Mouse (Mus musculus): ENCODE measurements around the gene Sec14l1. TPM values are rescaled to one million over a fixed set of nuclear protein-coding genes. Genes with fewer than 3 reads are reported as not detected.

Sec14l1 gene
- polyA plus RNA-seq, 1 experiment: 49.2 TPM

DNA sequence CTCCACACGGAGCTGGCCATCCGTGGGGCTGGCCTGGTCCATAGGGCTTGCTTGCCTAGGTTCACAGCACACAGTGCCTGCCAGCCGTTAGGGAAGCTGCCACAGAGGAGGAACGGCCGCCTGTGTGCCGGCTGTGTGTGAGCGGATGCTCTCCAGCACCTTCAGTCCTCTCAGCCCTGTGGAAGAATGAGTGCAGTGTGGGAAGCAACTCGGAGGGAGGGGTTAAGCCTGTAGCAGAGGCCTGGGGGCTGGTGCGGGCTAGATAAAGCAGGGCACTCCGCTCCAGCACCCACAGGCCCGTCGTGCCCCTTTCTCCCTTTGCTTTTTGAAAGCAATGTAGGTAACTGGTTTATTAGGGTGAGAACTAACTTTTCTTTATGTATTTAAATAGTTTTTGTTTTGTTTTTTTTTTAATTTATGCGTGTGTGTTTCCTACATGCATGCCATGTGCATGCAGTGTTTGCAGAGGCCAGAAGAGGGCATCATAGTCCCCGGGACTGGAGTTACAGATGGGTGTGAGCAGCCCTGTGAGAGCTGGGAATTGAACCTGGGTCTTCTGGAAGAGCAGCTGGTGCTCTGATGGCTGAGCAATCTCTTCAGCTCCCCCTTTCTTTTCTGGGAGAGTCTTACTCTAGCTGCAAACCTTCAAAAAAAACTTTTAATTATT lies 30.6 kb downstream of the Sec14l1 start:
- H3K27ac ChIP-seq (ENCODE audit: insufficient read depth, low read depth, low read length): no peak overlapping the region
- H3K4me3 ChIP-seq (ENCODE audit: low read depth, low read length): no peak overlapping the region
- 92% methylated on average over 14 of the region's 14 CpGs for WGBS
- peaks cover 4% of the 10 kb centered on the region; the same call in 1 of the 2 replicates for H3K4me1 ChIP-seq (ENCODE audit: control insufficient read depth, insufficient read depth, insufficient read length, low read length)
- peaks cover 83% of the 10 kb centered on the region for H3K36me3 ChIP-seq (ENCODE audit: control insufficient read depth, insufficient read depth, low read length)
- TF ChIP-seq CTCF (IDR thresholded peaks at IDR 0.05; ENCODE audit: extremely low read depth, insufficient read length, insufficient replicate concordance, low read depth, low read length) (peak; percentile 21; the same call in 1 of the 2 replicates), POLR2A (IDR thresholded peaks at IDR 0.05; ENCODE audit: low read depth, low read length) (no peak)
- H3K27me3 ChIP-seq (ENCODE audit: control insufficient read depth, insufficient read depth, low read length): no peaks in the 10 kb centered on the region

DNA sequence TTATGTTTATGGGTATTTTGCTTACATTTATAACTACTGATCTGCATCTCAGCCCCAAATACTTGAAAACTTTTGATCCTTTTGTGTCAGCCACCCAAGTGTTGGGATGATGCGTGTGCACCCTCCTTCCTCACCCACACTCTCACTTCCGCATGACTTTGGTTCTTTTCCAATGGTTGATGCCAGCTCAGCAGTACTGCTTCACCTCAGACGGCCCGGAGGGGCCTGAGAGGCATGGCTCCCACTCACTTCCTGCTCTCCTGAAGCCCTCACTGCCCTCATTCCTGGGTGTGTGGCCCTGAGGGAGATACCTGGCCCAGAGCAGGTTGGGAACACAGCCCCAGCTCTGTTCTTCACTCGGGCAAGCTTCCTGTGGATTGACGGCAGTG lies 31.1 kb downstream of the Sec14l1 start:
- H3K27ac ChIP-seq (ENCODE audit: insufficient read depth, low read depth, low read length): no peak overlapping the region
- peaks cover 87% of the 10 kb centered on the region for H3K36me3 ChIP-seq (ENCODE audit: control insufficient read depth, insufficient read depth, low read length)
- no peak overlapping the region for H3K4me3 ChIP-seq (ENCODE audit: low read depth, low read length)
- 90% methylated on average over 6 of the region's 6 CpGs for WGBS
- H3K4me1 ChIP-seq (ENCODE audit: control insufficient read depth, insufficient read depth, insufficient read length, low read length): peaks cover 4% of the 10 kb centered on the region; the same call in 1 of the 2 replicates
- TF ChIP-seq CTCF (IDR thresholded peaks at IDR 0.05; ENCODE audit: extremely low read depth, insufficient read length, insufficient replicate concordance, low read depth, low read length): no peak
- TF ChIP-seq POLR2A (IDR thresholded peaks at IDR 0.05; ENCODE audit: low read depth, low read length): no peak
- no peaks in the 10 kb centered on the region for H3K27me3 ChIP-seq (ENCODE audit: control insufficient read depth, insufficient read depth, low read length)

DNA sequence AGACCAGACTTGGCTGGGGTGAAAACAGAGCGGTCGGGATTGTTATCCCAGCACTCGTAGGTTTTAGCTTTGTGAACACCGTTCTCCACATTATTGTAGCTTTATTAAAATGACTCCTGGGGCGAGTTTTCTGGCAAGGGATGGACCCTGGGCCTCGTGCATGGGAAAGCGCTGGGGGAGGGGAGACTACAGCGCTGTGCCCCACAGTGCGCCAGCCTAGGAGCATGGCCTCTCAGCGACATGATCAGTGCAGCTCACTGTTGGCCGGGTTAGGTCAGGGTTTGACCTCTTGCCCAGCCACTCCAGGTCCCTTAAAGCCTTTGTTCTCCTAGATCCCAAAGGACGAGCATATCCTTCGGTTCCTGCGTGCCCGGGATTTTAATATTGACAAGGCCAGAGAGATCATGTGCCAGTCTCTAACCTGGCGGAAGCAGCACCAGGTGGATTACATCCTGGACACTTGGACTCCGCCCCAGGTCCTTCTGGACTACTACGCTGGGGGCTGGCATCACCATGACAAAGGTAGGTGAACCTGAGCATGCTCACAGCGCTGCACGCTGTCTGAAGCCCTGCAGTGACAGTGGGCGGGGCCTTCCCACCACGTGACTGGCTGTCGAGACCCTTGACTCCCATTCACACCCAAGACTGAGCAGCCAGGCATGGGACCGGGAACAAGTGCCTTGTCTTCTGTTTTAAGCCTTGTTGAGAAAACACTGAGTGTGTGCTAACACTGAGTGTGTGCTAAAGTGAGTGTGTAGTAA lies 32.0 kb downstream of the Sec14l1 start:
- TF ChIP-seq POLR2A (IDR thresholded peaks at IDR 0.05; ENCODE audit: low read depth, low read length) (no peak), CTCF (IDR thresholded peaks at IDR 0.05; ENCODE audit: extremely low read depth, insufficient read length, insufficient replicate concordance, low read depth, low read length) (no peak)
- Histone ChIP-seq H3K4me1 (ENCODE audit: control insufficient read depth, insufficient read depth, insufficient read length, low read length) (peaks cover 4% of the 10 kb centered on the region; the same call in 1 of the 2 replicates), H3K27me3 (ENCODE audit: control insufficient read depth, insufficient read depth, low read length) (no peaks in the 10 kb centered on the region), H3K27ac (ENCODE audit: insufficient read depth, low read depth, low read length) (no peak overlapping the region), H3K4me3 (ENCODE audit: low read depth, low read length) (no peak overlapping the region), H3K36me3 (ENCODE audit: control insufficient read depth, insufficient read depth, low read length) (peaks cover 84% of the 10 kb centered on the region)
- WGBS: 85% methylated on average over 24 of the region's 24 CpGs

DNA sequence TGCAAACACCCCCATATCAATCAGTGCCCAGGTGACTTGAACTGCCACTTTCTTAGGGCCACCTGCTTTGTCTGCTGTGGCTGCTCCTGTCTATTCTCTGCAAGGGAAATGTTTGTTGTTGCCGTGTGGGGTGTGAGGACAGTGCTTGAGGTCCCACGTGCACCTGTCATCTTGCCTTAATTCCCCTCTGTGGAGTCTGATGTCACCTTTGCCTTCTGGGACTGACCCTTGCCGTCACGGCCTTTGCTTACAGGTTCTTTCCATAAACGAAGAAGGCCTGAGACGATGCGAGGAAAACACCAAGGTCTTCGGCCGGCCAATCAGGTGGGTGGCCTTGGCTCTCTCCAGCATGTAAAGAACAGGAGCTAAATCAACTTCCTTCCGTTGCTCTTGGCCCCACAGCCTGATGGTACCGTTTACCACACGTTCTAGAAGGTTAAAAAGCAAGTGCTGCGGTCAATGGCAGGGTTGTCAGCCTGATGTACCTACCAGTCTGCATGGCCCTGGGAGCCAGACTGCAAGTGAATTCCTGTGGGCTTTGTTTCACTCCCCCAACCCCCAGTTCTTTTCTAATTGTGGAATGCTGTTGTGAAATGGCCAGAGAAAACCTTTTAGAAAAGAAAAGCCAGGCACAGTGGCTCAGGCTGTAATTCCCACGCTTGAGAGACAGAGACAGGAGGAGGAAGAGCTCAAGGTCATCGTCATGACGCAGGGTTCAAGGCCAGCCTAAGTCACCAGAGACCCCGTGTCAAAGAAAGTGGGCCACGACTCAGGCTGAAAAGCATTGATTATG lies 34.1 kb downstream of the Sec14l1 start:
- Histone ChIP-seq H3K27me3 (ENCODE audit: control insufficient read depth, insufficient read depth, low read length) (no peaks in the 10 kb centered on the region), H3K36me3 (ENCODE audit: control insufficient read depth, insufficient read depth, low read length) (peaks cover 80% of the 10 kb centered on the region), H3K27ac (ENCODE audit: insufficient read depth, low read depth, low read length) (no peak overlapping the region), H3K4me3 (ENCODE audit: low read depth, low read length) (no peak overlapping the region), H3K4me1 (ENCODE audit: control insufficient read depth, insufficient read depth, insufficient read length, low read length) (peaks cover 10% of the 10 kb centered on the region)
- TF ChIP-seq POLR2A (IDR thresholded peaks at IDR 0.05; ENCODE audit: low read depth, low read length) (no peak), CTCF (IDR thresholded peaks at IDR 0.05; ENCODE audit: extremely low read depth, insufficient read length, insufficient replicate concordance, low read depth, low read length) (no peak)
- WGBS: 88% methylated on average over 18 of the region's 18 CpGs

DNA sequence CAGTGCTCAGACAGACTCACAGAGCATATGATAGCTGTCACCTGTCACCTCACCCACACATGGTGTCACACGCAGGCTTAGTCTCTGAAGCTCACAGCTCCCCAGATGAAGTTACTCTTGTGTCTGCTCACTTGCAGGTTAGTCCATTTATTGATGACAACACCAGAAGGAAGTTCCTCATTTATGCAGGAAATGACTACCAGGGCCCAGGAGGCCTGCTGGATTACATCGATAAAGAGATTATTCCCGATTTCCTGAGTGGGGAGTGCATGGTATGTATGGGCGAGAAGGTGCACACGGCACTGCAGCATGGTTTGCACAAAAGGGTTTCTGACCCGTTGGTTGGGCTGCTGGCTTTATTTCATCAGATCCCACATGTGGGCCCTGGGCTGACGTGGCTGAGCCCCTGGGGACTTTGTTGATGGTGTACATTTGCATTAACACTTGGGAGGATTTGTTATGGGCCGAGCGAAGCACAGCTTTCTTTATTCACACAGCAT lies 35.5 kb downstream of the Sec14l1 start:
- Histone ChIP-seq H3K4me1 (ENCODE audit: control insufficient read depth, insufficient read depth, insufficient read length, low read length) (peaks cover 17% of the 10 kb centered on the region), H3K4me3 (ENCODE audit: low read depth, low read length) (no peak overlapping the region), H3K27ac (ENCODE audit: insufficient read depth, low read depth, low read length) (no peak overlapping the region), H3K27me3 (ENCODE audit: control insufficient read depth, insufficient read depth, low read length) (no peaks in the 10 kb centered on the region), H3K36me3 (ENCODE audit: control insufficient read depth, insufficient read depth, low read length) (peaks cover 75% of the 10 kb centered on the region)
- 84% methylated on average over 9 of the region's 9 CpGs for WGBS
- TF ChIP-seq POLR2A (IDR thresholded peaks at IDR 0.05; ENCODE audit: low read depth, low read length): no peak

DNA sequence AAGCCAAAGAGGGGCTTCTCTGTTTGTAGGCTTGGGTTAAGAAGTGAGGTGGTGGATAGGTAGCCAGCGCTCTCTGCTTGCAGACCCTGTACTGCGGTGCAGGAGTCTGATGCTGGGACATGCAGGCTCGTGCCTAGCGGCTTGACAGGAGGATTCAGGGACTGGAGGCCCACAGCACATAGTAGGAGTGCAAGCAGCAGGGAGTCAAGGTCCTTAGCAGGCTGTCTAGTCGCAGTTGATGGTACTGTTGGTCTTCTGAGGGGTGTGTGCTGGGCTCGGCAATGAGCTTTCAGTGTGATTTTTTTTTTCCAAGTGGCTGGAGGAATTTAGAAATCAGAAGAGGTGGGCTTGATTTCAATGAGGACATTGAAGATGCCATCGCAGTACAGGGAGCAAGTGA lies 36.5 kb downstream of the Sec14l1 start:
- WGBS: 94% methylated on average over 7 of the region's 7 CpGs
- H3K4me1 ChIP-seq (ENCODE audit: control insufficient read depth, insufficient read depth, insufficient read length, low read length): peaks cover 17% of the 10 kb centered on the region
- no peaks in the 10 kb centered on the region for H3K27me3 ChIP-seq (ENCODE audit: control insufficient read depth, insufficient read depth, low read length)
- H3K4me3 ChIP-seq (ENCODE audit: low read depth, low read length): no peak overlapping the region
- H3K27ac ChIP-seq (ENCODE audit: insufficient read depth, low read depth, low read length): no peak overlapping the region
- TF ChIP-seq POLR2A (IDR thresholded peaks at IDR 0.05; ENCODE audit: low read depth, low read length): no peak
- TF ChIP-seq CTCF (IDR thresholded peaks at IDR 0.05; ENCODE audit: extremely low read depth, insufficient read length, insufficient replicate concordance, low read depth, low read length): no peak
- H3K36me3 ChIP-seq (ENCODE audit: control insufficient read depth, insufficient read depth, low read length): peaks cover 77% of the 10 kb centered on the region
